Comparison of ENCODE assay signal across 7 mouse cellular contexts in genomic region chr11:72207834-72208377, GRCm38 (mm10). TPM values are rescaled to one million over a fixed set of nuclear protein-coding genes. Genes with fewer than 3 reads are reported as not detected.
DNase-seq lines count a peak whose midpoint lies in the region; ATAC-seq and TF ChIP-seq lines count a peak whose summit lies in the region.

No protein-coding gene starts in this region.

- H3K4me3 ChIP-seq in thymus, adult 2 months (ENCODE audit: control insufficient read depth, insufficient read depth, low read length) = peak overlapping the region; percentile 95
- peak overlapping the region; percentile 87 for H3K4me3 ChIP-seq in hindbrain, embryonic 12.5 days
- peak overlapping the region; percentile 94 for H3K4me3 ChIP-seq in liver, embryonic 12.5 days

- peaks cover 4% of the 10 kb centered on the region; the same call in 1 of the 2 replicates for H3K36me3 ChIP-seq in thymus, adult 2 months (ENCODE audit: control insufficient read depth, insufficient read depth, low read length)
- peaks cover 25% of the 10 kb centered on the region for H3K36me3 ChIP-seq in hindbrain, embryonic 12.5 days
- peaks cover 38% of the 10 kb centered on the region for H3K36me3 ChIP-seq in liver, embryonic 12.5 days

- H3K27me3 ChIP-seq in thymus, adult 2 months (ENCODE audit: control insufficient read depth, insufficient read depth, low read length) = no peaks in the 10 kb centered on the region
- H3K27me3 ChIP-seq in hindbrain, embryonic 12.5 days = no peaks in the 10 kb centered on the region
- H3K27me3 ChIP-seq in liver, embryonic 12.5 days (replicated peaks) = no peaks in the 10 kb centered on the region

- no peaks in the 10 kb centered on the region for H3K9me3 ChIP-seq in hindbrain, embryonic 12.5 days (replicated peaks)
- H3K9me3 ChIP-seq in liver, embryonic 12.5 days (replicated peaks) = no peaks in the 10 kb centered on the region

- no peak for ATAC-seq in hindbrain, embryonic 12.5 days (ENCODE audit: low FRiP score)
- no peak for ATAC-seq in liver, embryonic 12.5 days

- WGBS in thymus, adult 2 months = 19% methylated on average over 17 of the region's 17 CpGs
- 21% methylated on average over 17 of the region's 17 CpGs for WGBS in hindbrain, embryonic 12.5 days
- 11% methylated on average over 17 of the region's 17 CpGs for WGBS in liver, embryonic 12.5 days (ENCODE audit: insufficient replicate concordance)

- no peak for TF ChIP-seq CTCF in thymus, adult 2 months (IDR thresholded peaks at IDR 0.05; ENCODE audit: borderline replicate concordance, control insufficient read depth, extremely low read depth, insufficient read depth, low read length, poor library complexity)

- peak overlapping the region; percentile 89 for H3K4me2 ChIP-seq in hindbrain, embryonic 12.5 days (replicated peaks)
- peak overlapping the region; percentile 88 for H3K4me2 ChIP-seq in liver, embryonic 12.5 days

- peak overlapping the region; percentile 90 for H3K9ac ChIP-seq in hindbrain, embryonic 12.5 days
- peak overlapping the region; percentile 86 for H3K9ac ChIP-seq in liver, embryonic 12.5 days

- no peak for TF ChIP-seq POLR2A in thymus, adult 2 months (IDR thresholded peaks at IDR 0.05; ENCODE audit: control insufficient read depth, extremely low read depth, insufficient read depth, low read length, poor library complexity)

- no peak overlapping the region for H3K27ac ChIP-seq in thymus, adult 2 months (ENCODE audit: control insufficient read depth, insufficient read depth, low read length)
- peak overlapping the region; percentile 79; the same call in 1 of the 2 replicates for H3K27ac ChIP-seq in hindbrain, embryonic 12.5 days
- peak overlapping the region; percentile 59 for H3K27ac ChIP-seq in liver, embryonic 12.5 days

- no peak for DNase-seq in thymus, adult 2 months
- no peak for DNase-seq in thymus, postnatal 0 days (ENCODE audit: low spot score)
- DNase-seq in MN1 (ENCODE audit: low spot score) = no peak
- no peak for DNase-seq in gastrocnemius, postnatal 25 days
- no peak for DNase-seq in cerebellum, adult 11 months

- H3K4me1 ChIP-seq in thymus, adult 2 months (replicated peaks; ENCODE audit: control insufficient read depth, insufficient read depth, low read length) = peaks cover 16% of the 10 kb centered on the region
- H3K4me1 ChIP-seq in hindbrain, embryonic 12.5 days = peaks cover 21% of the 10 kb centered on the region
- H3K4me1 ChIP-seq in liver, embryonic 12.5 days = peaks cover 34% of the 10 kb centered on the region

RNA-seq across cellular contexts. Expression of gene Txndc17, which starts 0.6 kb away (rescaled TPM):
- polyA plus RNA-seq in thymus, adult 2 months (2012; rRNA removed) = 36.3 and 44.9 TPM in 2 replicates
- 148 and 164 TPM in 2 replicates for polyA plus RNA-seq in thymus, postnatal 0 days (2015; fragmentation: Nextera tagmentation; extraction: Ambion mirVana)
- 159 and 167 TPM in 2 replicates for polyA plus RNA-seq in hindbrain, embryonic 12.5 days (2016; fragmentation: Nextera tagmentation; extraction: Ambion mirVana)
- polyA plus RNA-seq in liver, embryonic 12.5 days (2016; fragmentation: Nextera tagmentation; extraction: Ambion mirVana) = 95.4 and 96.6 TPM in 2 replicates
- total RNA-seq in gastrocnemius, postnatal 25 days (2021) = 10 to 100 TPM; 27.9 to 28.1 TPM

RNA-seq across cellular contexts. Expression of gene 4933427D14Rik, which starts 0.6 kb away (rescaled TPM):
- polyA plus RNA-seq in thymus, adult 2 months (2012; rRNA removed) = 12.0 and 12.6 TPM in 2 replicates
- 19.2 and 20.7 TPM in 2 replicates for polyA plus RNA-seq in thymus, postnatal 0 days (2015; fragmentation: Nextera tagmentation; extraction: Ambion mirVana)
- 19.6 and 19.9 TPM in 2 replicates for polyA plus RNA-seq in hindbrain, embryonic 12.5 days (2016; fragmentation: Nextera tagmentation; extraction: Ambion mirVana)
- polyA plus RNA-seq in liver, embryonic 12.5 days (2016; fragmentation: Nextera tagmentation; extraction: Ambion mirVana) = 5.3 and 7.6 TPM in 2 replicates
- 1 to 10 TPM; 1.9 to 3.0 TPM for total RNA-seq in gastrocnemius, postnatal 25 days (2021)

RNA-seq across cellular contexts. Expression of gene Gm43951, which starts 1.3 kb away (rescaled TPM):
- polyA plus RNA-seq in thymus, adult 2 months (2012; rRNA removed) = 0.24 and 0.70 TPM in 2 replicates
- polyA plus RNA-seq in thymus, postnatal 0 days (2015; fragmentation: Nextera tagmentation; extraction: Ambion mirVana) = 0.06 and 0.07 TPM in 2 replicates
- polyA plus RNA-seq in hindbrain, embryonic 12.5 days (2016; fragmentation: Nextera tagmentation; extraction: Ambion mirVana) = 0.91 and 1.1 TPM in 2 replicates
- polyA plus RNA-seq in liver, embryonic 12.5 days (2016; fragmentation: Nextera tagmentation; extraction: Ambion mirVana) = 0.05 and 0.07 TPM in 2 replicates
- total RNA-seq in gastrocnemius, postnatal 25 days (2021) = under 1 TPM; 0.08 to 0.10 TPM

RNA-seq across cellular contexts. Expression of gene Med31, which starts 7.5 kb away (rescaled TPM):
- polyA plus RNA-seq in thymus, adult 2 months (2012; rRNA removed) = 7.2 and 10.4 TPM in 2 replicates
- polyA plus RNA-seq in thymus, postnatal 0 days (2015; fragmentation: Nextera tagmentation; extraction: Ambion mirVana) = 50.1 and 52.1 TPM in 2 replicates
- polyA plus RNA-seq in hindbrain, embryonic 12.5 days (2016; fragmentation: Nextera tagmentation; extraction: Ambion mirVana) = 49.6 and 57.6 TPM in 2 replicates
- 15.0 and 16.7 TPM in 2 replicates for polyA plus RNA-seq in liver, embryonic 12.5 days (2016; fragmentation: Nextera tagmentation; extraction: Ambion mirVana)
- total RNA-seq in gastrocnemius, postnatal 25 days (2021) = 1 to 10 TPM; 5.8 to 7.4 TPM

RNA-seq across cellular contexts. Expression of gene Slc13a5, which starts 59.1 kb away (rescaled TPM):
- polyA plus RNA-seq in thymus, adult 2 months (2012; rRNA removed) = 0.04 and 0.10 TPM in 2 replicates
- not detected in 2 replicates for polyA plus RNA-seq in thymus, postnatal 0 days (2015; fragmentation: Nextera tagmentation; extraction: Ambion mirVana)
- polyA plus RNA-seq in hindbrain, embryonic 12.5 days (2016; fragmentation: Nextera tagmentation; extraction: Ambion mirVana) = 0.36 and 0.52 TPM in 2 replicates
- not detected in 2 replicates for polyA plus RNA-seq in liver, embryonic 12.5 days (2016; fragmentation: Nextera tagmentation; extraction: Ambion mirVana)
- total RNA-seq in gastrocnemius, postnatal 25 days (2021) = under 1 TPM in 1 of 2 experiments, not detected in 1; 0.19 TPM
